Mouse (Mus musculus): ENCODE data around the gene Olfr828.

The Olfr828 gene

GRCm38 (mm10) chr9:18819426-18819825, at the start of gene Olfr828:
Olfr828 (minus strand) TSS chr9:18819526.

GRCm38 (mm10) chr9:18854633-18855032, 35.3 kb upstream of the Olfr828 start, which contains the start of gene Olfr829:
Olfr829 (plus strand) TSS chr9:18854933.
- 44% methylated on average over 1 of the region's 1 CpGs for WGBS

GRCm38 (mm10) chr9:18785316-18785715, 34.0 kb downstream of the Olfr828 start:
- WGBS, result 51% methylated on average over 7 of the region's 7 CpGs

GRCm38 (mm10) chr9:18779476-18779875, 39.9 kb downstream of the Olfr828 start:
- 62% methylated on average over 24 of the region's 24 CpGs for WGBS

GRCm38 (mm10) chr9:18778981-18779380, 40.3 kb downstream of the Olfr828 start:
- WGBS, result 69% methylated on average over 1 of the region's 1 CpGs
